Mouse (Mus musculus) liver, adult 2 months (tissue): ENCODE measurements around the gene P4ha1.

ENCODE experiments used
- CTCF ChIP-seq: fragments of 200-500 bp; IDR thresholded peaks from 2 replicates; pipeline ENCODE4 v1.5.1; 2011; ENCODE audit warnings: low read depth, low read length, control low read depth
- POLR2A ChIP-seq: fragments of 200-500 bp; IDR thresholded peaks from 2 replicates; pipeline ENCODE4 v1.6.1; 2011; ENCODE audit warnings: low read length, control low read depth; ENCODE audit not compliant: insufficient read depth; ENCODE audit errors: extremely low read depth

- TF ChIP-seq CTCF (no peak), POLR2A (no peak)
Observed at GRCm38 (mm10) chr10:59291536-59291935, 31.6 kb upstream of the P4ha1 start.
